Mouse (Mus musculus): Measurements from ENCODE around the gene 0610012G03Rik. TPM values are rescaled to one million over a fixed set of nuclear protein-coding genes. Genes with fewer than 3 reads are reported as not detected.
A peak's percentile ranks its signal among the peaks of the same experiment; 100 is the strongest.

The 0610012G03Rik gene
- polyA plus RNA-seq, 1 experiment from 2014 or later = 93.7 TPM

- H3K27ac ChIP-seq (ENCODE audit: low read depth, low read length) = no peak overlapping the region
- no peak overlapping the region for H3K4me2 ChIP-seq
- no peaks in the 10 kb centered on the region for H3K36me3 ChIP-seq (ENCODE audit: control insufficient read depth, insufficient read depth, low read length)
- WGBS = 77% methylated on average over 13 of the region's 13 CpGs
- H3K9ac ChIP-seq (ENCODE audit: low read depth, low read length) = no peak overlapping the region
- ATAC-seq (replicated peaks; ENCODE audit: low FRiP score) = no peak
- H3K4me1 ChIP-seq (replicated peaks; ENCODE audit: control insufficient read depth, insufficient read depth, low read length) = no peaks in the 10 kb centered on the region
- H3K9me3 ChIP-seq (ENCODE audit: control insufficient read depth, low read length) = no peaks in the 10 kb centered on the region
- no peak for DNase-seq (ENCODE audit: low spot score)
- peaks cover 3% of the 10 kb centered on the region; the same call in 1 of the 2 replicates for H3K27me3 ChIP-seq (replicated peaks; ENCODE audit: control insufficient read depth, insufficient read depth, low read length)
- no peak overlapping the region for H3K4me3 ChIP-seq (ENCODE audit: low read depth, low read length)
These were observed 21.6 kb downstream of the 0610012G03Rik start for GRCm38 (mm10) chr16:31926547-31927182.

DNA sequence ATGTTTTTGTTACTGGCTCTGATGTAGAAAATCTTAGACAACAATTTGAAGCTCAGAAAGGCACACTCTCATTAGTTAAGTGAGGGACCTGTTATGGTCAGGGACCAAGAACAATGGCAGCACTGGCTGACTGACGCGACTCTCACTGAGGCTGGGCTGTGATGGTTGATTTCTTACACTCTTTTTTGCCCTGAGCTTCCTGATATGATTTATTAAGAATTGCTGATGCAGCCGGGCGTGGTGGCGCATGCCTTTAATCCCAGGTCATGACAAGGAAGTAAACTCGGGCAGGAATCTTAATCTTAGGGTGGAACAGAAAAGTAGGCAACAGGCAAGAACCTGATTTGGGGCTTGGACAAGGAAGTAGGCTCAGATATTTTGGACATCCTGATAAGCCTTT lies 22.2 kb downstream of the 0610012G03Rik start:
- no peak for ATAC-seq (replicated peaks; ENCODE audit: low FRiP score)
- H3K36me3 ChIP-seq (ENCODE audit: control insufficient read depth, insufficient read depth, low read length) = no peaks in the 10 kb centered on the region
- DNase-seq (ENCODE audit: low spot score) = no peak
- no peak overlapping the region for H3K4me2 ChIP-seq
- H3K4me3 ChIP-seq (ENCODE audit: low read depth, low read length) = no peak overlapping the region
- H3K27me3 ChIP-seq (replicated peaks; ENCODE audit: control insufficient read depth, insufficient read depth, low read length) = 0 out of 2 replicates have a peak, but pooled peaks cover 3% of the 10 kb centered on the region
- no peak overlapping the region for H3K9ac ChIP-seq (ENCODE audit: low read depth, low read length)
- H3K27ac ChIP-seq (ENCODE audit: low read depth, low read length) = no peak overlapping the region
- 79% methylated on average over 6 of the region's 6 CpGs for WGBS
- no peaks in the 10 kb centered on the region for H3K4me1 ChIP-seq (replicated peaks; ENCODE audit: control insufficient read depth, insufficient read depth, low read length)
- H3K9me3 ChIP-seq (ENCODE audit: control insufficient read depth, low read length) = no peaks in the 10 kb centered on the region

GRCm38 (mm10) chr16:31924368-31924767 lies 23.9 kb downstream of the 0610012G03Rik start:
- Histone ChIP-seq H3K9me3 (ENCODE audit: control insufficient read depth, low read length) (no peaks in the 10 kb centered on the region), H3K4me1 (replicated peaks; ENCODE audit: control insufficient read depth, insufficient read depth, low read length) (no peaks in the 10 kb centered on the region), H3K36me3 (ENCODE audit: control insufficient read depth, insufficient read depth, low read length) (no peaks in the 10 kb centered on the region), H3K4me2 (no peak overlapping the region), H3K27ac (ENCODE audit: low read depth, low read length) (no peak overlapping the region), H3K27me3 (replicated peaks; ENCODE audit: control insufficient read depth, insufficient read depth, low read length) (no peaks in the 10 kb centered on the region), H3K4me3 (ENCODE audit: low read depth, low read length) (no peak overlapping the region), H3K9ac (ENCODE audit: low read depth, low read length) (no peak overlapping the region)
- no peak for ATAC-seq (replicated peaks; ENCODE audit: low FRiP score)
- no peak for DNase-seq (ENCODE audit: low spot score)
- 82% methylated on average over 6 of the region's 6 CpGs for WGBS

DNA sequence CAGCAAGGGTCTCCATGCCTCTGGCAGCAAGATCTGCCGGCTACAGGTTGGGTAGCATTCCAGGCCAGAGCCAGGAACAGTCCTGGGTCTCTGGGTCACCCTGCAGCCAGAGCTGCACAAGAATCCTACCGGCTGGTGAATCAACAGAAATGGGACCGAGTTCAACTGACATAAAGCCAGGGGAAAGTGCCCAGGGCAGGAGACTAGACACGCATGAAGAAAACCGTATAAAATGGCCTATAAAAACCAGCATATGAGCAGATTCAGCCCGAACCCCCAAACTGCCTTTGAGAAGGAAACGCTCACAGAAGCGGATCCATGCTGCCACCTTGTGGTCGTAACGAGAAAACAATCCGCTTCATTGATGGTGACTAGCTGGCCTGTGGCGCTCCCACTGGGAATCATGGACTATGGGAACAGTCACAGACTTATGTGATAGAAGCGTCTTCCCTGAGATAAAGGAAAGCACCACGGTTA lies 30.0 kb downstream of the 0610012G03Rik start:
- Histone ChIP-seq H3K27ac (ENCODE audit: low read depth, low read length) (no peak overlapping the region), H3K4me1 (replicated peaks; ENCODE audit: control insufficient read depth, insufficient read depth, low read length) (no peaks in the 10 kb centered on the region; the same call in 1 of the 2 replicates), H3K9me3 (ENCODE audit: control insufficient read depth, low read length) (no peaks in the 10 kb centered on the region), H3K36me3 (ENCODE audit: control insufficient read depth, insufficient read depth, low read length) (no peaks in the 10 kb centered on the region), H3K9ac (ENCODE audit: low read depth, low read length) (peak overlapping the region; percentile 49), H3K4me2 (peak overlapping the region; percentile 56), H3K27me3 (replicated peaks; ENCODE audit: control insufficient read depth, insufficient read depth, low read length) (no peaks in the 10 kb centered on the region), H3K4me3 (ENCODE audit: low read depth, low read length) (0 out of 2 replicates have a peak overlapping the region, but pooled peaks have one; percentile 19)
- no peak for ATAC-seq (replicated peaks; ENCODE audit: low FRiP score)
- DNase-seq (ENCODE audit: low spot score) = peak; percentile 74
- 4% methylated on average over 14 of the region's 14 CpGs for WGBS

GRCm38 (mm10) chr16:31917776-31918175 lies 30.5 kb downstream of the 0610012G03Rik start:
- H3K9me3 ChIP-seq (ENCODE audit: control insufficient read depth, low read length) = no peaks in the 10 kb centered on the region
- peak overlapping the region; percentile 56 for H3K4me2 ChIP-seq
- no peaks in the 10 kb centered on the region for H3K36me3 ChIP-seq (ENCODE audit: control insufficient read depth, insufficient read depth, low read length)
- no peak for DNase-seq (ENCODE audit: low spot score)
- H3K9ac ChIP-seq (ENCODE audit: low read depth, low read length) = peak overlapping the region; percentile 49; the same call in 1 of the 2 replicates
- 0 out of 2 replicates have a peak overlapping the region, but pooled peaks have one; percentile 19 for H3K4me3 ChIP-seq (ENCODE audit: low read depth, low read length)
- no peaks in the 10 kb centered on the region for H3K27me3 ChIP-seq (replicated peaks; ENCODE audit: control insufficient read depth, insufficient read depth, low read length)
- no peak for ATAC-seq (replicated peaks; ENCODE audit: low FRiP score)
- 63% methylated on average over 11 of the region's 11 CpGs for WGBS
- H3K4me1 ChIP-seq (replicated peaks; ENCODE audit: control insufficient read depth, insufficient read depth, low read length) = no peaks in the 10 kb centered on the region; the same call in 1 of the 2 replicates
- H3K27ac ChIP-seq (ENCODE audit: low read depth, low read length) = no peak overlapping the region

GRCm38 (mm10) chr16:31910281-31910847 lies 37.9 kb downstream of the 0610012G03Rik start:
- H3K4me2 ChIP-seq = no peak overlapping the region
- H3K4me3 ChIP-seq (ENCODE audit: low read depth, low read length) = no peak overlapping the region
- peaks cover 3% of the 10 kb centered on the region for H3K4me1 ChIP-seq (replicated peaks; ENCODE audit: control insufficient read depth, insufficient read depth, low read length)
- H3K27me3 ChIP-seq (replicated peaks; ENCODE audit: control insufficient read depth, insufficient read depth, low read length) = no peaks in the 10 kb centered on the region
- no peak overlapping the region for H3K27ac ChIP-seq (ENCODE audit: low read depth, low read length)
- no peak for ATAC-seq (replicated peaks; ENCODE audit: low FRiP score)
- H3K9me3 ChIP-seq (ENCODE audit: control insufficient read depth, low read length) = no peaks in the 10 kb centered on the region
- no peak for DNase-seq (ENCODE audit: low spot score)
- no peak overlapping the region for H3K9ac ChIP-seq (ENCODE audit: low read depth, low read length)
- no peaks in the 10 kb centered on the region for H3K36me3 ChIP-seq (ENCODE audit: control insufficient read depth, insufficient read depth, low read length)
- WGBS = 42% methylated on average over 10 of the region's 10 CpGs

- DNase-seq (ENCODE audit: low spot score) (no peak), ATAC-seq (replicated peaks; ENCODE audit: low FRiP score) (no peak)
- H3K4me3 ChIP-seq (ENCODE audit: low read depth, low read length) = no peak overlapping the region
- no peak overlapping the region for H3K4me2 ChIP-seq
- no peaks in the 10 kb centered on the region for H3K36me3 ChIP-seq (ENCODE audit: control insufficient read depth, insufficient read depth, low read length)
- H3K27me3 ChIP-seq (replicated peaks; ENCODE audit: control insufficient read depth, insufficient read depth, low read length) = no peaks in the 10 kb centered on the region
- WGBS = 64% methylated on average over 11 of the region's 11 CpGs
- H3K4me1 ChIP-seq (replicated peaks; ENCODE audit: control insufficient read depth, insufficient read depth, low read length) = peaks cover 3% of the 10 kb centered on the region
- no peak overlapping the region for H3K27ac ChIP-seq (ENCODE audit: low read depth, low read length)
- no peak overlapping the region for H3K9ac ChIP-seq (ENCODE audit: low read depth, low read length)
- no peaks in the 10 kb centered on the region for H3K9me3 ChIP-seq (ENCODE audit: control insufficient read depth, low read length)
These were observed 39.3 kb downstream of the 0610012G03Rik start for GRCm38 (mm10) chr16:31908959-31909358.

DNA sequence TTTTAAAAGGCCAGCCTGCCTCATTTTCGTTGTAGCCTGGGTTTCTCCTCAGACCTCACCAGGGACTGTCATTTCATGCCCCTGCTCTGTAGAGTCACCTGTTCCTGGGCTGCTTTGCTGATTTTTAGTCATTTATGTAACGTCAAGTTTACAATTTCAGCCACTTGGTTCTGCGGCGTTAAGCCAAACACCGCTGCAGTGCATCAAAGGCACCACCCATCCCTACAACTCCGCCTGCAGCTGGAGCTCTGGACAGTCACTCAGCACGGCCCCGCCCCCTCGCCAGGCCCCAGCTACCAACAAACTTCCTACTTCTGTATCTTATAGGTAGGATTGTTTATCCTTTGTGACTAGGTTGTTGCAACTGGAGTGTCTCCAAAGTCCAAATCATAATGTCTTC lies 41.4 kb downstream of the 0610012G03Rik start:
- ATAC-seq (replicated peaks; ENCODE audit: low FRiP score) (no peak), DNase-seq (ENCODE audit: low spot score) (no peak)
- Histone ChIP-seq H3K9ac (ENCODE audit: low read depth, low read length) (no peak overlapping the region), H3K4me3 (ENCODE audit: low read depth, low read length) (peak overlapping the region; percentile 24; the same call in 1 of the 2 replicates), H3K27me3 (replicated peaks; ENCODE audit: control insufficient read depth, insufficient read depth, low read length) (no peaks in the 10 kb centered on the region), H3K9me3 (ENCODE audit: control insufficient read depth, low read length) (no peaks in the 10 kb centered on the region), H3K4me2 (peak overlapping the region; percentile 52), H3K4me1 (replicated peaks; ENCODE audit: control insufficient read depth, insufficient read depth, low read length) (peaks cover 3% of the 10 kb centered on the region), H3K27ac (ENCODE audit: low read depth, low read length) (no peak overlapping the region), H3K36me3 (ENCODE audit: control insufficient read depth, insufficient read depth, low read length) (no peaks in the 10 kb centered on the region)
- WGBS = 12% methylated on average over 9 of the region's 9 CpGs
